Mouse (Mus musculus): ENCODE data around the gene Hsd17b10. TPM values are rescaled to one million over a fixed set of nuclear protein-coding genes. Genes with fewer than 3 reads are reported as not detected.

The Hsd17b10 gene
- polyA plus RNA-seq (2012; ENCODE audit: low replicate concordance) = 9.1 and 15.0 TPM in 2 replicates

GRCm38 (mm10) chrX:152001737-152002710 is at the start of gene Hsd17b10:
Gene Hsd17b10 (plus strand): TSS chrX:152001845.

GRCm38 (mm10) chrX:152016151-152017145 is 14.8 kb downstream of the Hsd17b10 start, which contains the start of the genes Ribc1 and Smc1a:
Gene Ribc1 (minus strand): TSS chrX:152016295.
Gene Smc1a (plus strand): TSS chrX:152016428.

Other genes starting within 250 kb of the Hsd17b10 start
- 15.2 and 33.4 TPM in 2 replicates for gene Huwe1, start 201.0 kb upstream of the Hsd17b10 start, polyA plus RNA-seq (2012; ENCODE audit: low replicate concordance)
- 0.11 and 0.42 TPM in 2 replicates for gene Ribc1, start 14.4 kb downstream of the Hsd17b10 start, polyA plus RNA-seq (2012; ENCODE audit: low replicate concordance)
- gene Smc1a, start 14.6 kb downstream of the Hsd17b10 start, polyA plus RNA-seq (2012; ENCODE audit: low replicate concordance) = 8.4 and 9.0 TPM in 2 replicates
- gene Iqsec2, start 142.4 kb downstream of the Hsd17b10 start, polyA plus RNA-seq (2012; ENCODE audit: low replicate concordance) = 5.1 and 9.8 TPM in 2 replicates
- gene Kdm5c, start 231.2 kb downstream of the Hsd17b10 start, polyA plus RNA-seq (2012; ENCODE audit: low replicate concordance) = 64.1 and 80.7 TPM in 2 replicates